Mouse (Mus musculus) hindbrain, embryonic 13.5 days (tissue): ENCODE results near the gene Scin. TPM values are rescaled to one million over a fixed set of nuclear protein-coding genes. Genes with fewer than 3 reads are reported as not detected.

Source experiments
- ATAC-seq: fragments of 200-750 bp; cut with Nextera tagmentation; 2 replicates; pipeline ENCODE4 v1.8.0; 2017; ENCODE audit warnings: moderate TSS enrichment; ENCODE audit not compliant: low FRiP score
- H3K27ac ChIP-seq: fragments of 300-500 bp; sonication (generic); 2 replicates; pipeline ENCODE4 v1.5.1; 2015; ENCODE audit warnings: inconsistent platforms, mild to moderate bottlenecking, moderate library complexity
- H3K27me3 ChIP-seq: fragments of 300-500 bp; sonication (generic); 2 replicates; pipeline ENCODE4 v1.6.1; 2015; ENCODE audit warnings: mild to moderate bottlenecking, inconsistent platforms
- H3K36me3 ChIP-seq: fragments of 300-500 bp; sonication (generic); 2 replicates; pipeline ENCODE4 v1.6.1; 2015; ENCODE audit warnings: mild to moderate bottlenecking, inconsistent platforms
- H3K4me1 ChIP-seq: fragments of 300-500 bp; sonication (generic); replicated peaks from 2 replicates; pipeline ENCODE4 v1.6.1; 2015; ENCODE audit warnings: inconsistent platforms
- H3K4me2 ChIP-seq: fragments of 300-500 bp; sonication (generic); 2 replicates; pipeline ENCODE4 v1.6.1; 2015; ENCODE audit warnings: inconsistent platforms, mild to moderate bottlenecking, moderate library complexity
- H3K4me3 ChIP-seq: fragments of 300-500 bp; sonication (generic); 2 replicates; pipeline ENCODE4 v1.5.1; 2015; ENCODE audit warnings: mild to moderate bottlenecking, inconsistent platforms
- H3K9ac ChIP-seq: fragments of 300-500 bp; sonication (generic); 2 replicates; pipeline ENCODE4 v1.6.1; 2015; ENCODE audit warnings: mild to moderate bottlenecking, inconsistent platforms
- H3K9me3 ChIP-seq: fragments of 300-500 bp; sonication (generic); 2 replicates; pipeline ENCODE4 v1.6.1; 2016; ENCODE audit warnings: inconsistent platforms
- WGBS: fragments of 180-500 bp; shearing (Covaris S2); methylation state at CpG from one replicate; pipeline ENCODE4 v1.1.7; 2015; 5-methylcytosine and 5-hydroxymethylcytosine counted together
- polyA plus RNA-seq: library from polyadenylated mRNA; unstranded; fragments of >200 nt; fragmentation: Nextera tagmentation; extraction: Ambion mirVana; gene quantifications from 2 replicates; pipeline ENCODE4 v1.2.1, GENCODE M21; 2015

The Scin gene
- polyA plus RNA-seq, 1 experiment from 2014 or later, result 0.09 TPM

GRCm38 (mm10) chr12:40040067-40040466 lies 94.0 kb downstream of the Scin start:
- no peak for ATAC-seq
- Histone ChIP-seq H3K9me3 (no peaks in the 10 kb centered on the region), H3K9ac (no peak overlapping the region), H3K36me3 (no peaks in the 10 kb centered on the region), H3K4me1 (peaks cover 12% of the 10 kb centered on the region), H3K4me2 (no peak overlapping the region), H3K4me3 (no peak overlapping the region), H3K27me3 (no peaks in the 10 kb centered on the region), H3K27ac (no peak overlapping the region)

- Histone ChIP-seq H3K27me3 (no peaks in the 10 kb centered on the region), H3K9ac (peak within 1 kb of the TSS; percentile 91), H3K9me3 (no peaks in the 10 kb centered on the region), H3K4me1 (peaks cover 22% of the 10 kb centered on the region), H3K4me3 (peak within 1 kb of the TSS; percentile 86), H3K4me2 (peak within 1 kb of the TSS; percentile 68), H3K27ac (peak within 1 kb of the TSS; percentile 94), H3K36me3 (no peaks in the 10 kb centered on the region)
- under 1% methylated on average over 47 of the region's 68 CpGs for WGBS
- peak; percentile 93 for ATAC-seq
These were observed 96.1 kb downstream of the Scin start, which contains the start of gene Arl4a for GRCm38 (mm10) chr12:40037876-40038463. Gene Arl4a, minus strand, starts transcription at chr12:40038025.

GRCm38 (mm10) chr12:40037226-40037813 lies 96.7 kb downstream of the Scin start:
- Histone ChIP-seq H3K9ac (peak overlapping the region; percentile 91), H3K9me3 (no peaks in the 10 kb centered on the region), H3K27ac (peak overlapping the region; percentile 94), H3K4me2 (peak overlapping the region; percentile 68), H3K4me3 (peak overlapping the region; percentile 86), H3K27me3 (no peaks in the 10 kb centered on the region), H3K4me1 (peaks cover 22% of the 10 kb centered on the region), H3K36me3 (0 out of 2 replicates have a peak, but pooled peaks cover 4% of the 10 kb centered on the region)
- under 1% methylated on average over 58 of the region's 60 CpGs for WGBS
- ATAC-seq, result peak; percentile 98

GRCm38 (mm10) chr12:40036666-40037065 lies 97.4 kb downstream of the Scin start:
- WGBS, result 1% methylated on average over 11 of the region's 11 CpGs
- Histone ChIP-seq H3K4me1 (peaks cover 22% of the 10 kb centered on the region), H3K36me3 (peaks cover 6% of the 10 kb centered on the region; the same call in 1 of the 2 replicates), H3K9ac (peak overlapping the region; percentile 91), H3K27me3 (no peaks in the 10 kb centered on the region), H3K27ac (peak overlapping the region; percentile 94), H3K4me2 (peak overlapping the region; percentile 68), H3K4me3 (peak overlapping the region; percentile 86), H3K9me3 (no peaks in the 10 kb centered on the region)
- ATAC-seq, result no peak

GRCm38 (mm10) chr12:40035506-40035905 lies 98.5 kb downstream of the Scin start:
- peaks cover 22% of the 10 kb centered on the region for H3K4me1 ChIP-seq
- H3K9me3 ChIP-seq, result no peaks in the 10 kb centered on the region; the same call in 1 of the 2 replicates
- WGBS, result 60% methylated on average over 4 of the region's 4 CpGs
- H3K4me2 ChIP-seq, result peak overlapping the region; percentile 68
- H3K36me3 ChIP-seq, result peaks cover 11% of the 10 kb centered on the region; the same call in 1 of the 2 replicates
- H3K27ac ChIP-seq, result no peak overlapping the region
- peak overlapping the region; percentile 86 for H3K4me3 ChIP-seq
- H3K9ac ChIP-seq, result peak overlapping the region; percentile 91
- no peak for ATAC-seq
- H3K27me3 ChIP-seq, result no peaks in the 10 kb centered on the region

- H3K4me2 ChIP-seq, result no peak overlapping the region
- no peak overlapping the region for H3K9ac ChIP-seq
- peaks cover 2% of the 10 kb centered on the region; the same call in 1 of the 2 replicates for H3K4me1 ChIP-seq
- H3K27me3 ChIP-seq, result no peaks in the 10 kb centered on the region
- no peak overlapping the region for H3K27ac ChIP-seq
- peaks cover 13% of the 10 kb centered on the region; the same call in 1 of the 2 replicates for H3K36me3 ChIP-seq
- no peak for ATAC-seq
- no peaks in the 10 kb centered on the region; the same call in 1 of the 2 replicates for H3K9me3 ChIP-seq
- H3K4me3 ChIP-seq, result no peak overlapping the region
- 85% methylated on average over 4 of the region's 4 CpGs for WGBS
These were observed 104.8 kb downstream of the Scin start for GRCm38 (mm10) chr12:40029201-40029600.

- Histone ChIP-seq H3K4me2 (no peak overlapping the region), H3K4me3 (no peak overlapping the region), H3K9ac (no peak overlapping the region), H3K36me3 (peaks cover 13% of the 10 kb centered on the region; the same call in 1 of the 2 replicates), H3K9me3 (no peaks in the 10 kb centered on the region; the same call in 1 of the 2 replicates), H3K27me3 (no peaks in the 10 kb centered on the region), H3K4me1 (no peaks in the 10 kb centered on the region), H3K27ac (no peak overlapping the region)
- WGBS, result 92% methylated on average over 3 of the region's 3 CpGs
- ATAC-seq, result no peak
These were observed 106.2 kb downstream of the Scin start for GRCm38 (mm10) chr12:40027846-40028245.

- H3K4me1 ChIP-seq, result no peaks in the 10 kb centered on the region
- no peak overlapping the region for H3K27ac ChIP-seq
- H3K4me3 ChIP-seq, result no peak overlapping the region
- ATAC-seq, result no peak
- H3K4me2 ChIP-seq, result no peak overlapping the region
- H3K36me3 ChIP-seq, result peaks cover 10% of the 10 kb centered on the region; the same call in 1 of the 2 replicates
- no peaks in the 10 kb centered on the region; the same call in 1 of the 2 replicates for H3K9me3 ChIP-seq
- H3K9ac ChIP-seq, result no peak overlapping the region
- no peaks in the 10 kb centered on the region for H3K27me3 ChIP-seq
- 89% methylated on average over 3 of the region's 3 CpGs for WGBS
These were observed 106.6 kb downstream of the Scin start for GRCm38 (mm10) chr12:40027444-40027843.

GRCm38 (mm10) chr12:40023918-40024317 lies 110.1 kb downstream of the Scin start:
- WGBS, result 91% methylated on average over 2 of the region's 2 CpGs
- H3K27ac ChIP-seq, result no peak overlapping the region
- H3K4me3 ChIP-seq, result no peak overlapping the region
- H3K4me1 ChIP-seq, result no peaks in the 10 kb centered on the region
- H3K27me3 ChIP-seq, result no peaks in the 10 kb centered on the region
- H3K4me2 ChIP-seq, result no peak overlapping the region
- no peaks in the 10 kb centered on the region for H3K9me3 ChIP-seq
- no peak for ATAC-seq
- no peak overlapping the region for H3K9ac ChIP-seq
- H3K36me3 ChIP-seq, result no peaks in the 10 kb centered on the region

- H3K4me2 ChIP-seq, result no peak overlapping the region
- no peaks in the 10 kb centered on the region for H3K4me1 ChIP-seq
- WGBS, result 85% methylated on average over 3 of the region's 3 CpGs
- no peak overlapping the region for H3K9ac ChIP-seq
- H3K36me3 ChIP-seq, result no peaks in the 10 kb centered on the region
- H3K4me3 ChIP-seq, result no peak overlapping the region
- H3K9me3 ChIP-seq, result no peaks in the 10 kb centered on the region
- H3K27ac ChIP-seq, result no peak overlapping the region
- no peaks in the 10 kb centered on the region for H3K27me3 ChIP-seq
- ATAC-seq, result no peak
These were observed 110.9 kb downstream of the Scin start for GRCm38 (mm10) chr12:40023014-40023642.

GRCm38 (mm10) chr12:40022344-40022743 lies 111.7 kb downstream of the Scin start:
- no peaks in the 10 kb centered on the region; the same call in 1 of the 2 replicates for H3K4me1 ChIP-seq
- no peaks in the 10 kb centered on the region for H3K36me3 ChIP-seq
- H3K4me3 ChIP-seq, result no peak overlapping the region
- no peaks in the 10 kb centered on the region for H3K27me3 ChIP-seq
- no peaks in the 10 kb centered on the region for H3K9me3 ChIP-seq
- no peak overlapping the region for H3K9ac ChIP-seq
- 73% methylated on average over 3 of the region's 3 CpGs for WGBS
- no peak overlapping the region for H3K4me2 ChIP-seq
- no peak overlapping the region for H3K27ac ChIP-seq
- no peak for ATAC-seq

- Histone ChIP-seq H3K9ac (no peak overlapping the region), H3K4me3 (no peak overlapping the region), H3K4me1 (peaks cover 11% of the 10 kb centered on the region; the same call in 1 of the 2 replicates), H3K9me3 (no peaks in the 10 kb centered on the region), H3K27me3 (no peaks in the 10 kb centered on the region), H3K27ac (no peak overlapping the region), H3K36me3 (no peaks in the 10 kb centered on the region), H3K4me2 (no peak overlapping the region)
- 79% methylated on average over 6 of the region's 6 CpGs for WGBS
- no peak for ATAC-seq
These were observed 116.0 kb downstream of the Scin start for GRCm38 (mm10) chr12:40017955-40018505.
